Mouse (Mus musculus) 416B (cell line): Measurements from ENCODE around the gene 2610318N02Rik.

Source experiments
- DNase-seq: peaks from one replicate; pipeline ENCODE4 v3.0.0; 2011; ENCODE audit warnings: low read depth

The 2610318N02Rik gene

GRCm38 (mm10) chr16:17110771-17111743, 13.9 kb downstream of the 2610318N02Rik start, which contains the start of gene Ppil2:
TSS of gene Ppil2 (minus strand) at chr16:17111257.
- peak; percentile 84 for DNase-seq

- DNase-seq, result no peak
Measured at GRCm38 (mm10) chr16:17104600-17104999, 20.4 kb downstream of the 2610318N02Rik start.

GRCm38 (mm10) chr16:17102630-17103220, 22.2 kb downstream of the 2610318N02Rik start:
- DNase-seq, result no peak

GRCm38 (mm10) chr16:17096938-17097337, 28.0 kb downstream of the 2610318N02Rik start:
- DNase-seq, result no peak

GRCm38 (mm10) chr16:17088346-17088745, 36.6 kb downstream of the 2610318N02Rik start:
- no peak for DNase-seq

- DNase-seq, result no peak
Measured at GRCm38 (mm10) chr16:17086669-17087193, 38.2 kb downstream of the 2610318N02Rik start.

- peak; percentile 62 for DNase-seq
Measured at GRCm38 (mm10) chr16:17086241-17086640, 38.7 kb downstream of the 2610318N02Rik start.

GRCm38 (mm10) chr16:17085636-17086035, 39.3 kb downstream of the 2610318N02Rik start:
- peak; percentile 76 for DNase-seq

- DNase-seq, result no peak
Measured at GRCm38 (mm10) chr16:17082121-17082792, 42.7 kb downstream of the 2610318N02Rik start.

GRCm38 (mm10) chr16:17078101-17078500, 46.9 kb downstream of the 2610318N02Rik start:
- no peak for DNase-seq

GRCm38 (mm10) chr16:17076869-17077268, 48.1 kb downstream of the 2610318N02Rik start:
- DNase-seq, result peak; percentile 25

GRCm38 (mm10) chr16:17076301-17076700, 48.7 kb downstream of the 2610318N02Rik start:
- DNase-seq, result peak; percentile 35

GRCm38 (mm10) chr16:17073000-17073399, 52.0 kb downstream of the 2610318N02Rik start:
- DNase-seq, result no peak

- DNase-seq, result no peak
Measured at GRCm38 (mm10) chr16:17070716-17071115, 54.3 kb downstream of the 2610318N02Rik start.

- peak; percentile 74 for DNase-seq
Measured at GRCm38 (mm10) chr16:17069511-17070443, 55.2 kb downstream of the 2610318N02Rik start, which contains the start of gene Ypel1. TSS of gene Ypel1 (plus strand) at chr16:17069696.

GRCm38 (mm10) chr16:17067552-17067951, 57.4 kb downstream of the 2610318N02Rik start:
- DNase-seq, result no peak
